Comparison of ENCODE assay signal across 16 mouse cellular contexts in genomic region chr3:54135376-54135775, GRCm38 (mm10). TPM values are rescaled to one million over a fixed set of nuclear protein-coding genes. Genes with fewer than 3 reads are reported as not detected.
"Had no signal": no experiment of that assay in that cellular context is flagged by ENCODE, and none has a peak within 500 bp of the region (broad histone marks: within the 10 kb centered on the region; RNA-seq: fewer than 3 reads in every experiment).

No protein-coding gene starts in this region.

- H3K27ac ChIP-seq: kidney, postnatal 0 days; liver, embryonic 15.5 days; midbrain, embryonic 10.5 days; neural tube, embryonic 13.5 days had no signal

- H3K4me1 ChIP-seq: liver, embryonic 15.5 days; midbrain, embryonic 10.5 days; neural tube, embryonic 13.5 days had no signal

- H3K9me3 ChIP-seq: liver, embryonic 15.5 days; midbrain, embryonic 10.5 days; neural tube, embryonic 13.5 days had no signal

- DNase-seq: kidney, adult 9 months; kidney, postnatal 36 days; layer of hippocampus, adult 9-11 months; lung, adult 2 months; lung, postnatal 36 days; midbrain, embryonic 14.5 days; right cerebral cortex, adult 18-20 months; right cerebral cortex, postnatal 25 days; thymus, postnatal 4 days had no signal

- H3K9ac ChIP-seq: liver, embryonic 15.5 days; neural tube, embryonic 13.5 days had no signal

- H3K4me2 ChIP-seq: liver, embryonic 11.5 days; liver, embryonic 15.5 days; neural tube, embryonic 13.5 days had no signal

- H3K36me3 ChIP-seq: liver, embryonic 15.5 days; midbrain, embryonic 10.5 days; neural tube, embryonic 13.5 days had no signal

- ATAC-seq: lung, postnatal 0 days had no signal

- H3K4me3 ChIP-seq: liver, embryonic 15.5 days; midbrain, embryonic 10.5 days; myocyte; neural tube, embryonic 13.5 days had no signal

- H3K27me3 ChIP-seq: liver, embryonic 15.5 days; neural tube, embryonic 13.5 days had no signal

RNA-seq across cellular contexts. Expression of gene Trpc4, which starts 20.5 kb away (rescaled TPM):
- polyA plus RNA-seq: liver, embryonic 15.5 days; myocyte had no signal
